Mouse (Mus musculus) megakaryocyte, embryonic 14.5 days (primary cell): ENCODE data around the gene Usp38. TPM values are rescaled to one million over a fixed set of nuclear protein-coding genes. Genes with fewer than 3 reads are reported as not detected.

ENCODE experiments used
- H3K27me3 ChIP-seq: replicated peaks from 2 replicates; pipeline ENCODE3; 2012; ENCODE audit warnings: inconsistent platforms
- H3K36me3 ChIP-seq: replicated peaks from 2 replicates; pipeline ENCODE3; 2012; ENCODE audit warnings: low read length, inconsistent platforms, mixed read lengths
- H3K4me1 ChIP-seq: 2 replicates; pipeline ENCODE4 v1.6.1; 2012; ENCODE audit warnings: inconsistent platforms
- H3K4me3 ChIP-seq: replicated peaks from 2 replicates; pipeline ENCODE3; 2012; ENCODE audit warnings: moderate library complexity, mild to moderate bottlenecking, inconsistent platforms
- H3K9me3 ChIP-seq: 2 replicates; pipeline ENCODE4 v1.6.1; 2012; ENCODE audit warnings: inconsistent platforms
- FLI1 ChIP-seq: IDR thresholded peaks from 2 replicates; pipeline ENCODE4 v1.6.1; 2012; ENCODE audit warnings: low read length, inconsistent platforms, mixed read lengths
- GATA1 ChIP-seq: IDR thresholded peaks from 3 replicates; pipeline ENCODE4 v1.6.1; 2012; ENCODE audit warnings: mixed read lengths, low read length, inconsistent platforms, borderline replicate concordance
- polyA plus RNA-seq: library from polyadenylated mRNA; stranded (reverse); fragments of >175 nt; gene quantifications from 2 replicates; pipeline ENCODE4 v1.2.3, GENCODE M21; 2012; ENCODE audit warnings: low replicate concordance; ENCODE audit not compliant: insufficient read depth

Gene Usp38
- polyA plus RNA-seq, 1 experiment: 7.1 TPM

- H3K9me3 ChIP-seq: no peaks in the 10 kb centered on the region
- no peak overlapping the region for H3K4me3 ChIP-seq
- peaks cover 19% of the 10 kb centered on the region; the same call in 1 of the 2 replicates for H3K4me1 ChIP-seq
- TF ChIP-seq GATA1: no peak
- no peak for TF ChIP-seq FLI1
- H3K27me3 ChIP-seq: no peaks in the 10 kb centered on the region
- peaks cover 87% of the 10 kb centered on the region for H3K36me3 ChIP-seq
These were observed 9.6 kb downstream of the Usp38 start for GRCm38 (mm10) chr8:81005114-81005513.

GRCm38 (mm10) chr8:80996632-80997031 lies 18.1 kb downstream of the Usp38 start:
- Histone ChIP-seq H3K4me1 (peaks cover 22% of the 10 kb centered on the region), H3K9me3 (no peaks in the 10 kb centered on the region), H3K27me3 (no peaks in the 10 kb centered on the region), H3K36me3 (peaks cover 96% of the 10 kb centered on the region), H3K4me3 (no peak overlapping the region)
- TF ChIP-seq FLI1: no peak

- H3K9me3 ChIP-seq: no peaks in the 10 kb centered on the region
- no peaks in the 10 kb centered on the region for H3K27me3 ChIP-seq
- peaks cover 26% of the 10 kb centered on the region for H3K4me1 ChIP-seq
- no peak for TF ChIP-seq FLI1
- TF ChIP-seq GATA1: no peak
- H3K4me3 ChIP-seq: no peak overlapping the region
- H3K36me3 ChIP-seq: peaks cover 96% of the 10 kb centered on the region
These were observed 22.8 kb downstream of the Usp38 start for GRCm38 (mm10) chr8:80991937-80992336.

GRCm38 (mm10) chr8:80982829-80983228 lies 31.9 kb downstream of the Usp38 start:
- TF ChIP-seq FLI1 (no peak), GATA1 (no peak)
- H3K4me3 ChIP-seq: no peak overlapping the region
- no peaks in the 10 kb centered on the region for H3K9me3 ChIP-seq
- peaks cover 91% of the 10 kb centered on the region for H3K36me3 ChIP-seq
- H3K4me1 ChIP-seq: peaks cover 39% of the 10 kb centered on the region
- no peaks in the 10 kb centered on the region for H3K27me3 ChIP-seq

- peaks cover 30% of the 10 kb centered on the region for H3K4me1 ChIP-seq
- H3K36me3 ChIP-seq: peaks cover 80% of the 10 kb centered on the region
- no peak overlapping the region for H3K4me3 ChIP-seq
- TF ChIP-seq FLI1 (no peak), GATA1 (no peak)
- no peaks in the 10 kb centered on the region for H3K27me3 ChIP-seq
- H3K9me3 ChIP-seq: no peaks in the 10 kb centered on the region
These were observed 33.0 kb downstream of the Usp38 start for GRCm38 (mm10) chr8:80981696-80982095.

- TF ChIP-seq FLI1 (no peak), GATA1 (no peak)
- Histone ChIP-seq H3K9me3 (no peaks in the 10 kb centered on the region), H3K4me3 (no peak overlapping the region), H3K36me3 (peaks cover 65% of the 10 kb centered on the region), H3K27me3 (no peaks in the 10 kb centered on the region), H3K4me1 (peaks cover 23% of the 10 kb centered on the region)
These were observed 34.7 kb downstream of the Usp38 start for GRCm38 (mm10) chr8:80980063-80980462.

- no peak for TF ChIP-seq GATA1
- no peak for TF ChIP-seq FLI1
These were observed 37.5 kb downstream of the Usp38 start for GRCm38 (mm10) chr8:80977231-80977630.

GRCm38 (mm10) chr8:80971150-80971549 lies 43.6 kb downstream of the Usp38 start:
- Histone ChIP-seq H3K36me3 (peaks cover 3% of the 10 kb centered on the region), H3K4me3 (no peak overlapping the region), H3K9me3 (no peaks in the 10 kb centered on the region), H3K4me1 (no peaks in the 10 kb centered on the region), H3K27me3 (peaks cover 2% of the 10 kb centered on the region)
- no peak for TF ChIP-seq FLI1
- TF ChIP-seq GATA1: no peak

More at GRCm38 (mm10) chr8:80977231-80977630, 37.5 kb downstream of the Usp38 start:
- Histone ChIP-seq H3K4me3 (no peak overlapping the region), H3K36me3 (peaks cover 37% of the 10 kb centered on the region), H3K4me1 (peaks cover under 1% of the 10 kb centered on the region; the same call in 1 of the 2 replicates), H3K9me3 (no peaks in the 10 kb centered on the region), H3K27me3 (no peaks in the 10 kb centered on the region)

GRCm38 (mm10) chr8:80970000-80970685 lies 44.6 kb downstream of the Usp38 start:
- Histone ChIP-seq H3K9me3 (no peaks in the 10 kb centered on the region), H3K27me3 (peaks cover 2% of the 10 kb centered on the region), H3K4me3 (no peak overlapping the region), H3K36me3 (peaks cover 3% of the 10 kb centered on the region), H3K4me1 (no peaks in the 10 kb centered on the region)
- TF ChIP-seq FLI1 (no peak), GATA1 (no peak)

GRCm38 (mm10) chr8:80969423-80969822 lies 45.3 kb downstream of the Usp38 start:
- no peak for TF ChIP-seq GATA1
- no peaks in the 10 kb centered on the region for H3K4me1 ChIP-seq
- H3K27me3 ChIP-seq: peaks cover 2% of the 10 kb centered on the region
- H3K36me3 ChIP-seq: peaks cover 3% of the 10 kb centered on the region
- H3K9me3 ChIP-seq: no peaks in the 10 kb centered on the region
- no peak overlapping the region for H3K4me3 ChIP-seq

- Histone ChIP-seq H3K9me3 (no peaks in the 10 kb centered on the region), H3K27me3 (no peaks in the 10 kb centered on the region), H3K36me3 (peaks cover 6% of the 10 kb centered on the region), H3K4me1 (peaks cover 40% of the 10 kb centered on the region), H3K4me3 (no peak overlapping the region)
- TF ChIP-seq FLI1: no peak
- TF ChIP-seq GATA1: no peak
These were observed 51.6 kb downstream of the Usp38 start for GRCm38 (mm10) chr8:80963095-80963494.
